Comparison of ENCODE assay signal across 8 mouse cellular contexts in genomic region chr7:120328087-120328793, GRCm38 (mm10). TPM values are rescaled to one million over a fixed set of nuclear protein-coding genes. Genes with fewer than 3 reads are reported as not detected.
A peak's percentile ranks its signal among the peaks of the same experiment; 100 is the strongest.
DNase-seq lines count a peak whose midpoint lies in the region; ATAC-seq and TF ChIP-seq lines count a peak whose summit lies in the region.

Gene Abca15 (plus strand): TSS chr7:120328670.

- H3K4me2 ChIP-seq in liver, embryonic 11.5 days, result peak within 1 kb of the TSS; percentile 52; the same call in 1 of the 2 replicates
- no peak within 1 kb of the TSS for H3K4me2 ChIP-seq in liver, postnatal 0 days (ENCODE audit: low read depth, low read length)
- H3K4me2 ChIP-seq in forebrain, embryonic 15.5 days (replicated peaks), result peak within 1 kb of the TSS; percentile 47
- peak within 1 kb of the TSS; percentile 48 for H3K4me2 ChIP-seq in kidney, embryonic 14.5 days (replicated peaks; ENCODE audit: low read depth, low read length)
- H3K4me2 ChIP-seq in neural tube, embryonic 13.5 days, result peak within 1 kb of the TSS; percentile 56

- TF ChIP-seq CTCF in liver, postnatal 0 days (IDR thresholded peaks at IDR 0.05; ENCODE audit: low read depth), result no peak

- no peak within 1 kb of the TSS for H3K27ac ChIP-seq in liver, embryonic 11.5 days (ENCODE audit: low read depth, low read length)
- no peak within 1 kb of the TSS for H3K27ac ChIP-seq in liver, postnatal 0 days (ENCODE audit: low read depth)
- no peak within 1 kb of the TSS for H3K27ac ChIP-seq in forebrain, embryonic 15.5 days (replicated peaks)
- H3K27ac ChIP-seq in kidney, embryonic 14.5 days (ENCODE audit: low read depth, low read length), result no peak within 1 kb of the TSS
- H3K27ac ChIP-seq in neural tube, embryonic 13.5 days (replicated peaks), result no peak within 1 kb of the TSS

- H3K36me3 ChIP-seq in liver, embryonic 11.5 days (ENCODE audit: control insufficient read depth, insufficient read depth, low read length), result no peaks in the 10 kb centered on the region
- no peaks in the 10 kb centered on the region for H3K36me3 ChIP-seq in liver, postnatal 0 days (replicated peaks; ENCODE audit: insufficient read depth, low read length)
- no peaks in the 10 kb centered on the region for H3K36me3 ChIP-seq in forebrain, embryonic 15.5 days
- no peaks in the 10 kb centered on the region for H3K36me3 ChIP-seq in kidney, embryonic 14.5 days (ENCODE audit: control insufficient read depth, insufficient read depth, low read length)
- H3K36me3 ChIP-seq in neural tube, embryonic 13.5 days, result no peaks in the 10 kb centered on the region

- H3K27me3 ChIP-seq in liver, embryonic 11.5 days (replicated peaks; ENCODE audit: control insufficient read depth, insufficient read depth, low read length), result no peaks in the 10 kb centered on the region
- no peaks in the 10 kb centered on the region for H3K27me3 ChIP-seq in liver, postnatal 0 days (ENCODE audit: insufficient read depth, low read length)
- no peaks in the 10 kb centered on the region for H3K27me3 ChIP-seq in forebrain, embryonic 15.5 days
- no peaks in the 10 kb centered on the region for H3K27me3 ChIP-seq in kidney, embryonic 14.5 days (ENCODE audit: control insufficient read depth, insufficient read depth, low read length)
- no peaks in the 10 kb centered on the region for H3K27me3 ChIP-seq in neural tube, embryonic 13.5 days

- no peak within 1 kb of the TSS for H3K9ac ChIP-seq in liver, embryonic 11.5 days (ENCODE audit: low read depth, low read length)
- H3K9ac ChIP-seq in liver, postnatal 0 days (replicated peaks), result no peak within 1 kb of the TSS
- no peak within 1 kb of the TSS for H3K9ac ChIP-seq in forebrain, embryonic 15.5 days (replicated peaks)
- H3K9ac ChIP-seq in kidney, embryonic 14.5 days (ENCODE audit: low read depth, low read length), result no peak within 1 kb of the TSS
- H3K9ac ChIP-seq in neural tube, embryonic 13.5 days, result 0 out of 2 replicates have a peak within 1 kb of the TSS, but pooled peaks have one; percentile 26

- H3K9me3 ChIP-seq in liver, embryonic 11.5 days (ENCODE audit: control insufficient read depth, low read length), result no peaks in the 10 kb centered on the region
- no peaks in the 10 kb centered on the region for H3K9me3 ChIP-seq in liver, postnatal 0 days (ENCODE audit: low read length)
- H3K9me3 ChIP-seq in forebrain, embryonic 15.5 days, result no peaks in the 10 kb centered on the region
- no peaks in the 10 kb centered on the region for H3K9me3 ChIP-seq in kidney, embryonic 14.5 days (ENCODE audit: control insufficient read depth, low read length)
- no peaks in the 10 kb centered on the region for H3K9me3 ChIP-seq in neural tube, embryonic 13.5 days

- WGBS in liver, embryonic 11.5 days, result 74% methylated on average over 22 of the region's 22 CpGs
- 76% methylated on average over 22 of the region's 22 CpGs for WGBS in liver, postnatal 0 days (ENCODE audit: insufficient replicate concordance)
- 82% methylated on average over 22 of the region's 22 CpGs for WGBS in forebrain, embryonic 15.5 days
- 54% methylated on average over 22 of the region's 22 CpGs for WGBS in kidney, embryonic 14.5 days
- 85% methylated on average over 22 of the region's 22 CpGs for WGBS in neural tube, embryonic 13.5 days

- DNase-seq in liver, embryonic 11.5 days (ENCODE audit: low spot score), result no peak
- no peak for DNase-seq in liver, postnatal 0 days
- peak; percentile 22 to 34 for DNase-seq in cerebellum, adult 18-20 months
- no peak for DNase-seq in thymus, adult 18-20 months
- DNase-seq in urinary bladder, postnatal 10 days (ENCODE audit: low spot score), result no peak

- no peaks in the 10 kb centered on the region for H3K4me1 ChIP-seq in liver, embryonic 11.5 days (replicated peaks; ENCODE audit: control insufficient read depth, insufficient read depth, low read length)
- no peaks in the 10 kb centered on the region for H3K4me1 ChIP-seq in liver, postnatal 0 days (ENCODE audit: insufficient read depth)
- peaks cover 9% of the 10 kb centered on the region for H3K4me1 ChIP-seq in forebrain, embryonic 15.5 days
- 0 out of 2 replicates have a peak, but pooled peaks cover 2% of the 10 kb centered on the region for H3K4me1 ChIP-seq in kidney, embryonic 14.5 days (ENCODE audit: control insufficient read depth, insufficient read depth, low read length)
- H3K4me1 ChIP-seq in neural tube, embryonic 13.5 days (replicated peaks), result peaks cover 11% of the 10 kb centered on the region

- no peak for TF ChIP-seq EP300 in liver, postnatal 0 days (IDR thresholded peaks at IDR 0.05; ENCODE audit: low read depth)

- no peak within 1 kb of the TSS for H3K4me3 ChIP-seq in liver, embryonic 11.5 days (ENCODE audit: low read depth, low read length)
- no peak within 1 kb of the TSS for H3K4me3 ChIP-seq in liver, postnatal 0 days (ENCODE audit: low read depth, low read length)
- H3K4me3 ChIP-seq in forebrain, embryonic 15.5 days, result no peak within 1 kb of the TSS
- H3K4me3 ChIP-seq in kidney, embryonic 14.5 days (ENCODE audit: low read length), result peak within 1 kb of the TSS; percentile 22; the same call in 1 of the 2 replicates
- H3K4me3 ChIP-seq in neural tube, embryonic 13.5 days, result peak within 1 kb of the TSS; percentile 17; the same call in 1 of the 2 replicates

- peak; percentile 29; the same call in 1 of the 2 replicates for ATAC-seq in liver, embryonic 11.5 days (replicated peaks; ENCODE audit: low FRiP score)
- no peak for ATAC-seq in liver, postnatal 0 days
- ATAC-seq in forebrain, embryonic 15.5 days (replicated peaks), result peak; percentile 51; the same call in 1 of the 2 replicates
- peak; percentile 76 for ATAC-seq in kidney, embryonic 14.5 days (ENCODE audit: low FRiP score, low TSS enrichment)
- ATAC-seq in neural tube, embryonic 13.5 days (ENCODE audit: low read depth), result peak; percentile 47; the same call in 1 of the 2 replicates

RNA-seq across cellular contexts. Expression of gene Abca15, which starts in this region (rescaled TPM):
- not detected in 2 replicates for polyA plus RNA-seq in liver, embryonic 11.5 days (2014; fragmentation: Nextera tagmentation; extraction: Ambion mirVana)
- not detected in 2 replicates for polyA plus RNA-seq in liver, postnatal 0 days (2015; fragmentation: Nextera tagmentation; extraction: Ambion mirVana)
- not detected in 2 replicates for polyA plus RNA-seq in forebrain, embryonic 15.5 days (2015; fragmentation: Nextera tagmentation; extraction: Ambion mirVana)
- polyA plus RNA-seq in kidney, embryonic 14.5 days (2014; fragmentation: Nextera tagmentation; extraction: Ambion mirVana), result not detected in 2 replicates
- not detected in 2 replicates for polyA plus RNA-seq in neural tube, embryonic 13.5 days (2015; fragmentation: Nextera tagmentation; extraction: Ambion mirVana)

Comparison
In these comparisons a context has a peak if more than half of its experiments do, and no peak if none do; other contexts are left out.
1. Peak in ATAC-seq and H3K4me2 ChIP-seq in liver, embryonic 11.5 days; RNA of the gene not detected or under 1 TPM.
2. Peak in ATAC-seq and H3K4me2 ChIP-seq in forebrain, embryonic 15.5 days; RNA of the gene not detected or under 1 TPM.
3. Peak in ATAC-seq, H3K4me3 ChIP-seq and H3K4me2 ChIP-seq in kidney, embryonic 14.5 days; RNA of the gene not detected or under 1 TPM.
4. Peak in ATAC-seq, H3K4me3 ChIP-seq, H3K9ac ChIP-seq and H3K4me2 ChIP-seq in neural tube, embryonic 13.5 days; RNA of the gene not detected or under 1 TPM.
5. DNase-seq: peak in cerebellum, adult 18-20 months (2 of 2); none in liver, embryonic 11.5 days (single experiment), liver, postnatal 0 days (single experiment), thymus, adult 18-20 months (0 of 2) and urinary bladder, postnatal 10 days (single experiment).